Mouse (Mus musculus): ENCODE measurements around the gene Cacna1h. TPM values are rescaled to one million over a fixed set of nuclear protein-coding genes. Genes with fewer than 3 reads are reported as not detected.

The Cacna1h gene
- polyA plus RNA-seq, 1 experiment from 2014 or later = 2.2 TPM

DNA sequence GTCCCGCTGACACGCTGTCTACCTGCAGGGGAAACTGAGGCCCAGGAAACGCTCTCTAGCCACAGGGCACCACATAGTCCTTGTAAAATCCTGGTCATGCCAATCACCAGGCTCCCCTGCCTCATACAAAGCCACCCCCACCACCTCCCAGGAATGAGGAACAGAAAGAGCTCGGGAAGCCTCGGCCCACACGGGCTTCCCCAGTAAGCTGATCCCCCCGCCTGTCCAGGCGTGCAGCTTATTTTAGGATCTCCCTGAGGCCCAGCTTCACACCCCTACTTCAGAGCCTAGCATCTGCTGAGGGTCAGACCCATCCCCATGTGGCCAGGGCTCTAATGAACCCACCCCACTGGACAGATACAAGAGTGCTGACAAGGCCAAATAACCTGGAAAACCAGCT, 3.0 kb downstream of the Cacna1h start:
- H3K4me1 ChIP-seq (ENCODE audit: control insufficient read depth, insufficient read depth, low read length) = peaks cover 67% of the 10 kb centered on the region

DNA sequence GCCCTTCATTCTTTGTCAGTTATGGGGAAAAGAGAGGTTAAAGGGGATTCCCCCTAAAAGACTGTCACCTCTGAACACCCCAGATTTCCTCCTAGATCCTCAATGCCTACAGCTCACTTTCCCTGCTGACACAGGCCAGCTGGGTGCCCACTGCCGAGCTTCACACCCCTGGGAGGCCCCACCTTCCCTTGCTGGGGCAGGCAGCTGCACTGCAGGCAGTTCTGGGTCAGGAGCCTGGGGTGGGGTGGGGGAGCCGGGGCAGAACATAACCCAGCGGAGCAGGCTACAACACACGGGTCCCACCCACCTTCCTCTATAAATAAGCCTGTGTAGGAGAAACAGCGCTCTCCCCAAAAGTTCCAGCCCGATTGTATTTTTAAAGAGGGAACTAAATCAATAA, 3.7 kb downstream of the Cacna1h start:
- Histone ChIP-seq H3K9me3 (ENCODE audit: control insufficient read depth, low read length) (no peaks in the 10 kb centered on the region), H3K4me3 (ENCODE audit: low read length) (no peak overlapping the region), H3K4me1 (ENCODE audit: control insufficient read depth, insufficient read depth, low read length) (peaks cover 63% of the 10 kb centered on the region), H3K4me2 (ENCODE audit: low read depth, low read length) (no peak overlapping the region), H3K9ac (ENCODE audit: low read depth, low read length) (no peak overlapping the region), H3K27ac (ENCODE audit: low read length) (no peak overlapping the region), H3K27me3 (replicated peaks; ENCODE audit: control insufficient read depth, insufficient read depth, low read length) (peaks cover 20% of the 10 kb centered on the region), H3K36me3 (ENCODE audit: control insufficient read depth, insufficient read depth, low read length) (no peaks in the 10 kb centered on the region)
- 39% methylated on average over 6 of the region's 6 CpGs for WGBS
- no peak for ATAC-seq

More for the DNA sequence above, 3.0 kb downstream of the Cacna1h start:
- no peaks in the 10 kb centered on the region for H3K36me3 ChIP-seq (ENCODE audit: control insufficient read depth, insufficient read depth, low read length)
- H3K4me2 ChIP-seq (ENCODE audit: low read depth, low read length) = no peak overlapping the region
- 50% methylated on average over 8 of the region's 8 CpGs for WGBS
- ATAC-seq = no peak
- H3K27me3 ChIP-seq (replicated peaks; ENCODE audit: control insufficient read depth, insufficient read depth, low read length) = peaks cover 20% of the 10 kb centered on the region
- no peak overlapping the region for H3K4me3 ChIP-seq (ENCODE audit: low read length)
- H3K27ac ChIP-seq (ENCODE audit: low read length) = no peak overlapping the region
- no peak overlapping the region for H3K9ac ChIP-seq (ENCODE audit: low read depth, low read length)
- no peaks in the 10 kb centered on the region for H3K9me3 ChIP-seq (ENCODE audit: control insufficient read depth, low read length)

DNA sequence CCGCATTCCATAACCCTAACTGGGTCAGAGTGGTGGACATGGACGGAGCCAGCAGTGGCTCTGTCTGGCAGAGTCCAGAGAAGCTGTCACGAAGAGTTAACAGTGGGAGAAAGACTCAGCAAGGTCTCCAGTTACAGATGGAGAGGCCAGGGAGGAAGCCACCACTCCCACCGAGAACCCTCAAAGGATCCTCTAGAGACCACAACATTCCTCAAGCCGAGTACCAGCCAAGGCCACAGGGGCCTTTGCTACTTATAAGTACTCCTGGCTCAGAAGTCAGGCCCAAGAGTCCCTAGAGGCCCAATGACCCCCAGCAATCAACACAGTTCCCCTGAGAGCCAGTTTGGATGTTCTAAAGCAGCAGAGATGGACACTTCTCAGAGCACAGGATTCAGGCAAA, 4.3 kb downstream of the Cacna1h start:
- ATAC-seq = no peak
- H3K36me3 ChIP-seq (ENCODE audit: control insufficient read depth, insufficient read depth, low read length) = no peaks in the 10 kb centered on the region
- no peak overlapping the region for H3K4me2 ChIP-seq (ENCODE audit: low read depth, low read length)
- no peak overlapping the region for H3K9ac ChIP-seq (ENCODE audit: low read depth, low read length)
- H3K27me3 ChIP-seq (replicated peaks; ENCODE audit: control insufficient read depth, insufficient read depth, low read length) = peaks cover 16% of the 10 kb centered on the region
- H3K4me3 ChIP-seq (ENCODE audit: low read length) = no peak overlapping the region
- H3K4me1 ChIP-seq (ENCODE audit: control insufficient read depth, insufficient read depth, low read length) = peaks cover 57% of the 10 kb centered on the region
- no peaks in the 10 kb centered on the region for H3K9me3 ChIP-seq (ENCODE audit: control insufficient read depth, low read length)
- WGBS = 60% methylated on average over 5 of the region's 5 CpGs
- no peak overlapping the region for H3K27ac ChIP-seq (ENCODE audit: low read length)

DNA sequence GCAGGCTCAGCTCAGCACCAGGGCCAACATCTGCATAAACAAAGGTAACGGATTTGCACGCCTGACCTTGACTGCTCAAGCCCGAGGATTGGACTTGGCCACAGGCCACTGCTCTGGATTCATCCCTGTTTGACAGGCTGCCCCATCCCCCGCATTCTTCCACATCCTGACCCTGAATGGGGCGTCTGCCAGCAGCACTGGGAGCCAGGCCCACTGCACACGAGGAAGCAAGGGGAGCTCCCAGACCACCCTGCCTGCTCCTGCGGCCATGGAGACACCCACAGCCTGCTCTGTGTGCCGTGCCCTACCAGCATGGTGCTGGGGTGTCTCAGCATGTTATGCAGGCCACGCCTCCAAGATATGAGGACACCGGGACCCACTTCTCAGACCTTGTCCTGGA, 6.1 kb downstream of the Cacna1h start:
- Histone ChIP-seq H3K27ac (ENCODE audit: low read length) (peak overlapping the region; percentile 43; the same call in 1 of the 2 replicates), H3K4me3 (ENCODE audit: low read length) (no peak overlapping the region), H3K4me2 (ENCODE audit: low read depth, low read length) (no peak overlapping the region), H3K4me1 (ENCODE audit: control insufficient read depth, insufficient read depth, low read length) (peaks cover 44% of the 10 kb centered on the region), H3K9me3 (ENCODE audit: control insufficient read depth, low read length) (no peaks in the 10 kb centered on the region), H3K27me3 (replicated peaks; ENCODE audit: control insufficient read depth, insufficient read depth, low read length) (peaks cover 5% of the 10 kb centered on the region; the same call in 1 of the 2 replicates), H3K9ac (ENCODE audit: low read depth, low read length) (peak overlapping the region; percentile 30; the same call in 1 of the 2 replicates), H3K36me3 (ENCODE audit: control insufficient read depth, insufficient read depth, low read length) (no peaks in the 10 kb centered on the region)
- ATAC-seq = peak; percentile 71
- 29% methylated on average over 10 of the region's 10 CpGs for WGBS

DNA sequence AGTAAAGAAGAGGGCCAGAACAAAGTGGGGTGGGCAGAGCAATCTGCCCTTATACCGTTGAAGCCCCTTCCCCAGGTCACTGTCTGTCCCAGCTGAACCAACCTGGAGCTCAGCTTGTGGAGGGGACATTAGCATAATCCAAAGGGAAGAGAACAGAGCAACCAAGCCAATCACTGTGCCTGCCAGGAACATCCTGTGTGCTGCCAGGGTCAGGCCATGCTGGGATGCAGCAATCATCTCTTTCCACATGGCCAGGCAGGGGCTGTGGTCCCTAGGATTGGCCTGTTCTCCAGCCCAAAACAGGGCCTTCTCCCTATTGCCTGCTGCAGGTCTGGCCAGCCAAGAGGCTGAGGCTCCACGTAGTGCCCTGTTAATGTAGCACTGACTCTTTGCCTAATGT, 7.6 kb downstream of the Cacna1h start:
- WGBS = 59% methylated on average over 2 of the region's 2 CpGs
- Histone ChIP-seq H3K4me1 (ENCODE audit: control insufficient read depth, insufficient read depth, low read length) (peaks cover 31% of the 10 kb centered on the region), H3K4me2 (ENCODE audit: low read depth, low read length) (no peak overlapping the region), H3K9ac (ENCODE audit: low read depth, low read length) (no peak overlapping the region), H3K36me3 (ENCODE audit: control insufficient read depth, insufficient read depth, low read length) (no peaks in the 10 kb centered on the region), H3K27ac (ENCODE audit: low read length) (no peak overlapping the region), H3K27me3 (replicated peaks; ENCODE audit: control insufficient read depth, insufficient read depth, low read length) (no peaks in the 10 kb centered on the region), H3K9me3 (ENCODE audit: control insufficient read depth, low read length) (no peaks in the 10 kb centered on the region), H3K4me3 (ENCODE audit: low read length) (no peak overlapping the region)
- ATAC-seq = no peak

DNA sequence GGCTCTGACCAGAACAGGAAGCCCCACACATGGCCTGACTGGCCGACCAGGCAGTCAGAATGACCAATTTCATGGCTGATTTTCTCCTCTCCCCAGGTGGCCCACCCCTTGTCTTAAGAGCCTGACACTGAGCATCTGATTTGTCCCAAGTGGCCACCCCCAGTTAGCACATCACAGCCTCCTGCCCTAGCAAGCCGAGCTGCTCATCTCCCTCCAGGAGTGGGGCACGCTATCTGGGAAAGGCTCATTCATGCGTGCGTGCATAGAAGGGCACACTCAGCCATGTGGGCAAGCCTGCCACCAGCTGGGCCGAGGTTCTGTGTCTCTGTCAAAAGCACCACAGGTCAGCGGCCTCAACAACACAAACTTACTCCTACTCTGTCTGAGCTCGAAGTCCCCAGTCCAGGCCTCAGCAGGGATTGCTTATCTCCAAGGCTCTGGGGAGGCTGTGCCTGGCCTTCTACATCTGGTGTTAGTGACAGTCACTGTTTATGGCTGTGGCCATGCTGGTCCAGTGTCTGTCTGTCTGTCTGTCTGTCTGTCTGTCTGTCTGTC, 9.0 kb downstream of the Cacna1h start:
- no peak overlapping the region for H3K4me2 ChIP-seq (ENCODE audit: low read depth, low read length)
- 54% methylated on average over 8 of the region's 8 CpGs for WGBS
- no peak overlapping the region for H3K27ac ChIP-seq (ENCODE audit: low read length)
- no peak for ATAC-seq
- H3K9ac ChIP-seq (ENCODE audit: low read depth, low read length) = no peak overlapping the region
- H3K27me3 ChIP-seq (replicated peaks; ENCODE audit: control insufficient read depth, insufficient read depth, low read length) = no peaks in the 10 kb centered on the region
- peaks cover 17% of the 10 kb centered on the region for H3K4me1 ChIP-seq (ENCODE audit: control insufficient read depth, insufficient read depth, low read length)
- H3K9me3 ChIP-seq (ENCODE audit: control insufficient read depth, low read length) = no peaks in the 10 kb centered on the region
- H3K4me3 ChIP-seq (ENCODE audit: low read length) = no peak overlapping the region
- H3K36me3 ChIP-seq (ENCODE audit: control insufficient read depth, insufficient read depth, low read length) = no peaks in the 10 kb centered on the region

DNA sequence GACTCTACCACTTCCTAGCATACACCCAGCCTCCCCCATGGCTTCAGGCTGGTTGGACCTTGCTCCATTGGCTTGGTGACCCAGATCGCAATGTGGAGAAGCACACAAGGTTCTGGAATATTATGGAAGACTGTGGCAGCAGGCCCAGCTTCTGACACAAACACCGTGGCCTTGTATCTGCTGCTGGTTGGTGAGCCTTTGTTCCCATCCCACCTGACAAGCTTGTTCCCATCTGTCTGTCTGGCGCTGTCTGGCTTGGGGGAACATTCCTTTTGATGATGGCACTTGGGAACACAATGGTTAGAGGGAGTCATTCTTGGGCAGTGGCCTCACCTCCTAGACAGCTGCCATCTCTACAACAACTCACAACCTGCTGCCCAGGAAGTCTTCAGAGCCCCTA, 12.6 kb downstream of the Cacna1h start:
- WGBS = 86% methylated on average over 3 of the region's 3 CpGs
- no peak overlapping the region for H3K27ac ChIP-seq (ENCODE audit: low read length)
- no peak overlapping the region for H3K4me2 ChIP-seq (ENCODE audit: low read depth, low read length)
- no peaks in the 10 kb centered on the region for H3K27me3 ChIP-seq (replicated peaks; ENCODE audit: control insufficient read depth, insufficient read depth, low read length)
- ATAC-seq = no peak
- H3K9ac ChIP-seq (ENCODE audit: low read depth, low read length) = no peak overlapping the region
- H3K4me3 ChIP-seq (ENCODE audit: low read length) = no peak overlapping the region
- H3K4me1 ChIP-seq (ENCODE audit: control insufficient read depth, insufficient read depth, low read length) = peaks cover 13% of the 10 kb centered on the region
- no peaks in the 10 kb centered on the region for H3K36me3 ChIP-seq (ENCODE audit: control insufficient read depth, insufficient read depth, low read length)
- no peaks in the 10 kb centered on the region for H3K9me3 ChIP-seq (ENCODE audit: control insufficient read depth, low read length)

DNA sequence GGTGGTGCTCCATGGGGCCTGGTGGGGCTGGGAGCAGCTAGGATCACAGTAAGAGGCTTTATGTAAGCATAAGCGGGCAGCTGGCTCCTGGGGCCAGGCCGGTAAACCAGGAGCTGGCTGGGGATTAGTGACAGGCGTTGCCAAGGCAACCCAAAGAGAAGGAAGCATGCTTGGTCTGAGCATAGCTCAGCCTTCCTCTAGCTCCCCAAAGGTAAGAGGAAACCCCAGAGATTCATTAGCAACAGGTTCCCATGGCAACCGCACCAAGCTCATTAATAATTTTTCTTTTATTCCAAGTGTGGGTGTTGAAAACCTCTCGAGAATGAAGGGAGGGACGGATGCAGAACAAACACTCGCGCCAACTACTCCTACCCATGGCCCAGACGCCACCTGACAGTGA, 14.7 kb downstream of the Cacna1h start:
- Histone ChIP-seq H3K4me2 (ENCODE audit: low read depth, low read length) (no peak overlapping the region), H3K4me3 (ENCODE audit: low read length) (no peak overlapping the region), H3K4me1 (ENCODE audit: control insufficient read depth, insufficient read depth, low read length) (peaks cover 27% of the 10 kb centered on the region), H3K9me3 (ENCODE audit: control insufficient read depth, low read length) (no peaks in the 10 kb centered on the region), H3K27ac (ENCODE audit: low read length) (no peak overlapping the region), H3K9ac (ENCODE audit: low read depth, low read length) (no peak overlapping the region), H3K27me3 (replicated peaks; ENCODE audit: control insufficient read depth, insufficient read depth, low read length) (no peaks in the 10 kb centered on the region), H3K36me3 (ENCODE audit: control insufficient read depth, insufficient read depth, low read length) (no peaks in the 10 kb centered on the region)
- 32% methylated on average over 9 of the region's 9 CpGs for WGBS
- ATAC-seq = no peak

DNA sequence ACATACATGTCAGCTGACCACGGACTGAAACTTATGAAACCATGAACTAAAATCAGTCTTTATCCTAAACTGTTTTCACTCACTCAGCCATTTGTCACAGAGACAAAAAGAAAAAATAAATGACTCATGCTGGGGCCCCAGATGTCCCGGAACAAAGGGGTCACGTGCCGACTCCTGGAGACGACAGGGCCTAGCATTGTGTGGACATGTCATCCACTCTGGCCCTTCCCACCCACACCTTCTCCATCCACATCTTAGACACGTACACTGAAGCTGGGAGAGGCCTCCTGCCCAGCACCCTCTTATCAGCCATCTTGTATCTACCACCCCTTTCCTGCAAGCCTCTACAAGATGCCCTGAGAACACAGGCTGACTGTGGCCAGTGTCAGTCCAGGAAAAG, 15.6 kb downstream of the Cacna1h start:
- H3K4me1 ChIP-seq (ENCODE audit: control insufficient read depth, insufficient read depth, low read length) = peaks cover 27% of the 10 kb centered on the region

DNA sequence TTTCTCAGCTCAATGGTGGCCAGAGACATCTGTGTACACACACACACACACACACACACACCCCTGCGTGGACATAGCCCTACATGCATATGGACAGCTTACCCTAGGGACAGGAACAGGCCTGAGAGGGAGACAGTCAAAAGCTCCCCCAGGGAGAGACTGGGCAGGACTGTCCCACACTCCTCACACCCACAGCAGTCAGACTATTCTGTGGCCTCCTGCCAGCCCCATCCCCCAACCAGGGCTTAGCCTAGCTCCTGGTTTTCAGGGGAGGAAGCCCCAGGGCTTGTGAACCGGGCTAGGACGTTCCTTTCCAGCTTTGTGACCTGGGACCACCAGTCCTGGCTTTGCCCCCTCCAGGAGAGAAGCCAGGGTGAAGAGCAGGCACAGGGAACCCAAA, 17.4 kb downstream of the Cacna1h start:
- WGBS = 13% methylated on average over 3 of the region's 3 CpGs
- H3K4me1 ChIP-seq (ENCODE audit: control insufficient read depth, insufficient read depth, low read length) = peaks cover 27% of the 10 kb centered on the region
- H3K27me3 ChIP-seq (replicated peaks; ENCODE audit: control insufficient read depth, insufficient read depth, low read length) = no peaks in the 10 kb centered on the region
- no peaks in the 10 kb centered on the region for H3K36me3 ChIP-seq (ENCODE audit: control insufficient read depth, insufficient read depth, low read length)
- 0 out of 2 replicates have a peak overlapping the region, but pooled peaks have one; percentile 7 for H3K9ac ChIP-seq (ENCODE audit: low read depth, low read length)
- H3K4me2 ChIP-seq (ENCODE audit: low read depth, low read length) = no peak overlapping the region
- H3K27ac ChIP-seq (ENCODE audit: low read length) = peak overlapping the region; percentile 58
- peak; percentile 10; the same call in 1 of the 2 replicates for ATAC-seq
- H3K9me3 ChIP-seq (ENCODE audit: control insufficient read depth, low read length) = no peaks in the 10 kb centered on the region
- no peak overlapping the region for H3K4me3 ChIP-seq (ENCODE audit: low read length)

More for the DNA sequence above, 15.6 kb downstream of the Cacna1h start:
- Histone ChIP-seq H3K36me3 (ENCODE audit: control insufficient read depth, insufficient read depth, low read length) (no peaks in the 10 kb centered on the region), H3K4me2 (ENCODE audit: low read depth, low read length) (no peak overlapping the region), H3K27me3 (replicated peaks; ENCODE audit: control insufficient read depth, insufficient read depth, low read length) (no peaks in the 10 kb centered on the region), H3K9ac (ENCODE audit: low read depth, low read length) (no peak overlapping the region), H3K4me3 (ENCODE audit: low read length) (no peak overlapping the region), H3K27ac (ENCODE audit: low read length) (no peak overlapping the region), H3K9me3 (ENCODE audit: control insufficient read depth, low read length) (no peaks in the 10 kb centered on the region)
- 76% methylated on average over 6 of the region's 6 CpGs for WGBS
- ATAC-seq = no peak

Data from intestine, embryonic 16.5 days (tissue).